Mouse (Mus musculus) granulocyte monocyte progenitor cell, adult 5-6 weeks (primary cell): ENCODE measurements at regions not wholly inside any gene's neighbourhood (a gene's known extent, or its start where the extent isn't known, plus 50 kb on each side); places are given as distances from the start of the nearest gene placed in this dataset.

Experiments used
- ATAC-seq: replicated peaks from 2 replicates; pipeline ENCODE4 v1.8.0; 2016; ENCODE audit warnings: mild to moderate bottlenecking, moderate TSS enrichment, inconsistent platforms; ENCODE audit not compliant: poor library complexity, severe bottlenecking

GRCm38 (mm10) chr16:29942111-29942510 lies 122.1 kb upstream of the Hes1 start:
- ATAC-seq: no peak

- ATAC-seq: peak; percentile 51
Observed at GRCm38 (mm10) chr16:29943963-29944860, 120.0 kb upstream of the Hes1 start.

GRCm38 (mm10) chr16:29944966-29945365 lies 119.2 kb upstream of the Hes1 start:
- ATAC-seq: no peak

- ATAC-seq: peak; percentile 87
Observed at GRCm38 (mm10) chr16:29945376-29945890, 118.8 kb upstream of the Hes1 start.

- 0 out of 2 replicates have a peak, but pooled peaks have one; percentile 23 for ATAC-seq
Observed at GRCm38 (mm10) chr16:29945891-29946598, 118.1 kb upstream of the Hes1 start.

GRCm38 (mm10) chr16:29946966-29947365 lies 117.2 kb upstream of the Hes1 start:
- no peak for ATAC-seq

GRCm38 (mm10) chr16:29947670-29948069 lies 116.5 kb upstream of the Hes1 start:
- ATAC-seq: peak; percentile 60

- ATAC-seq: no peak
Observed at GRCm38 (mm10) chr16:29950136-29950535, 114.0 kb upstream of the Hes1 start.

- ATAC-seq: no peak
Observed at GRCm38 (mm10) chr16:29950791-29951190, 113.4 kb upstream of the Hes1 start.

GRCm38 (mm10) chr16:29954700-29955099 lies 109.5 kb upstream of the Hes1 start:
- ATAC-seq: peak; percentile 68

GRCm38 (mm10) chr16:29956904-29957303 lies 107.3 kb upstream of the Hes1 start:
- ATAC-seq: no peak

- no peak for ATAC-seq
Observed at GRCm38 (mm10) chr16:29959939-29960637, 104.1 kb upstream of the Hes1 start.

GRCm38 (mm10) chr16:29963284-29963683 lies 100.9 kb upstream of the Hes1 start:
- no peak for ATAC-seq

GRCm38 (mm10) chr16:29964563-29964962 lies 99.6 kb upstream of the Hes1 start:
- ATAC-seq: no peak

GRCm38 (mm10) chr16:29968743-29969142 lies 95.4 kb upstream of the Hes1 start:
- no peak for ATAC-seq

GRCm38 (mm10) chr16:29972741-29973141 lies 91.4 kb upstream of the Hes1 start:
- no peak for ATAC-seq

GRCm38 (mm10) chr16:29973250-29973649 lies 90.9 kb upstream of the Hes1 start:
- no peak for ATAC-seq

GRCm38 (mm10) chr16:29975800-29976199 lies 88.4 kb upstream of the Hes1 start:
- ATAC-seq: no peak

GRCm38 (mm10) chr16:29977011-29977410 lies 87.2 kb upstream of the Hes1 start:
- ATAC-seq: no peak

- peak; percentile 18; the same call in 1 of the 2 replicates for ATAC-seq
Observed at GRCm38 (mm10) chr16:29977711-29978110, 86.5 kb upstream of the Hes1 start.

- ATAC-seq: no peak
Observed at GRCm38 (mm10) chr16:29979066-29979465, 85.1 kb upstream of the Hes1 start.
